Mouse (Mus musculus) brain, embryonic 14.5 days (tissue): ENCODE measurements around the gene Plod1.

Experiments used
- CTCF ChIP-seq: fragments of 200-500 bp; IDR thresholded peaks from 2 replicates; pipeline ENCODE4 v1.5.1; 2012; ENCODE audit warnings: inconsistent platforms, mild to moderate bottlenecking, moderate library complexity, borderline replicate concordance; ENCODE audit not compliant: insufficient read depth, insufficient read length; ENCODE audit errors: extremely low read depth
- POLR2A ChIP-seq: fragments of 200-500 bp; IDR thresholded peaks from 2 replicates; pipeline ENCODE4 v1.6.1; 2012; ENCODE audit warnings: mild to moderate bottlenecking, inconsistent platforms, borderline replicate concordance; ENCODE audit not compliant: poor library complexity, insufficient read depth, insufficient read length, severe bottlenecking; ENCODE audit errors: extremely low read depth

DNA sequence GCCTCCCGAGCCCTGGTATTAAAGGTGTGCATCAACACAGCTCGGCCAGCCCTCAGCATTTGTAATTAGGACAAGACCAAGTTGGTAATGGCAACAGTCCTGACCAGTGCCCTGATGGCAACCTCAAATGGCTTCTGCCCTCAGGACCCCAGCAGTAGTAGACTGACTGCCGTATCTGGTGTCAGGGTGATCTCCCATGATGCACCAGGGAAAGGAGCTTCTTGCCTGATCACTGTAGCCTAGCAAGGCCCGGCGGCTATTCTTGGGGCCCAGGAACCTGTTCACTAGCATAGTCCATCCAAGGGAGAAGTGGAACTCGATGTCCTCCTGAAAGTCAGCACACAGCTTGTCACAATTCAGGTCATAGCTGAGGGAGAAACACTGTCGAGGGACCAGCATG is 54.8 kb downstream of the Plod1 start:
- TF ChIP-seq CTCF: no peak
- TF ChIP-seq POLR2A: no peak
